Mouse (Mus musculus) layer of hippocampus, adult 11-12 months (tissue): Measurements from ENCODE around the gene Glra1.

Experiments used
- DNase-seq: peaks from one replicate; pipeline ENCODE4 v3.0.0; 2022; ENCODE audit warnings: low spot score

Gene Glra1

GRCm38 (mm10) chr11:55518806-55519674 is 89.0 kb downstream of the Glra1 start:
- peak; percentile 74 for DNase-seq

GRCm38 (mm10) chr11:55517666-55518065 is 90.3 kb downstream of the Glra1 start:
- no peak for DNase-seq

GRCm38 (mm10) chr11:55511374-55511773 is 96.6 kb downstream of the Glra1 start:
- DNase-seq: no peak

- no peak for DNase-seq
Measured at GRCm38 (mm10) chr11:55505485-55505884, 102.5 kb downstream of the Glra1 start.

GRCm38 (mm10) chr11:55502886-55503285 is 105.1 kb downstream of the Glra1 start:
- DNase-seq: no peak

GRCm38 (mm10) chr11:55501955-55502531 is 106.0 kb downstream of the Glra1 start:
- no peak for DNase-seq

- peak; percentile 26 for DNase-seq
Measured at GRCm38 (mm10) chr11:55497885-55498284, 110.1 kb downstream of the Glra1 start.

GRCm38 (mm10) chr11:55496158-55496557 is 111.8 kb downstream of the Glra1 start:
- DNase-seq: no peak

GRCm38 (mm10) chr11:55485443-55485842 is 122.6 kb downstream of the Glra1 start:
- no peak for DNase-seq

- DNase-seq: no peak
Measured at GRCm38 (mm10) chr11:55473219-55473618, 134.8 kb downstream of the Glra1 start.

GRCm38 (mm10) chr11:55471467-55471866 is 136.5 kb downstream of the Glra1 start:
- DNase-seq: no peak

GRCm38 (mm10) chr11:55470761-55471160 is 137.2 kb downstream of the Glra1 start:
- no peak for DNase-seq

- DNase-seq: no peak
Measured at GRCm38 (mm10) chr11:55469923-55470691, 137.9 kb downstream of the Glra1 start.

GRCm38 (mm10) chr11:55469048-55469843 is 138.8 kb downstream of the Glra1 start, which contains the start of gene G3bp1:
Gene G3bp1, plus strand, starts transcription at chr11:55469685.
- DNase-seq: peak; percentile 100

- no peak for DNase-seq
Measured at GRCm38 (mm10) chr11:55468611-55469047, 139.4 kb downstream of the Glra1 start.

- DNase-seq: no peak
Measured at GRCm38 (mm10) chr11:55468012-55468411, 140.0 kb downstream of the Glra1 start.

- DNase-seq: no peak
Measured at GRCm38 (mm10) chr11:55465177-55465576, 142.8 kb downstream of the Glra1 start.

- no peak for DNase-seq
Measured at GRCm38 (mm10) chr11:55464707-55465106, 143.3 kb downstream of the Glra1 start.
